15 mouse cellular contexts compared by ENCODE assay signal in the genomic region with DNA sequence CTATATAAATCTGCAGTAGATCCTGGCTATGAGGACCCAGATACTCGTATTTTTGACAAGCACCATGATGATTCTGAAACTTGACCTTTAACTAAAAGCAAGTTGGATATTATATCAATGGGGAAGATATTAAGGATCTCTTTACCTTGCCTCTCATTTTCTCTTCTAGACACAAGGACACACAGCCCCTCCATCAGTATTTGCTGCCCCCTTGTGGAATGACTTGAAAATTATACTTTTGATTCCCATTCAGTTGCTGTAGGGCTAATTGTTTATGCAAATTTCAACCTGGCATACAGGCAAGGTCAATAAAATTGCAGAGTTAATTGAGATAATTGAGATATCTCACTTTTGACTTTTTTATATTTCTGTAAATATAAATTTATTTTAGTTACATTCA.
DNase-seq lines count a peak whose midpoint lies in the region; ATAC-seq and TF ChIP-seq lines count a peak whose summit lies in the region.
"Had no signal": no experiment of that assay in that cellular context is flagged by ENCODE, and none has a peak within 500 bp of the region (broad histone marks: within the 10 kb centered on the region; RNA-seq: fewer than 3 reads in every experiment).

No protein-coding gene starts in this region.

- no peak overlapping the region for H3K9ac ChIP-seq in intestine, postnatal 0 days (ENCODE audit: low read depth, low read length)
- no peak overlapping the region for H3K9ac ChIP-seq in intestine, embryonic 15.5 days
- no peak overlapping the region for H3K9ac ChIP-seq in ES-E14 (ENCODE audit: insufficient read depth, low read depth, low read length, poor library complexity, severe bottlenecking)
- H3K9ac ChIP-seq: limb, embryonic 13.5 days had no signal

- in situ Hi-C loops in ES-E14 (cut with MboI; ENCODE audit: low sequenced_read_pairs in 2 of 2, unreplicated experiment in 2 of 2): no loop called here

- no peaks in the 10 kb centered on the region for H3K4me1 ChIP-seq in intestine, postnatal 0 days (replicated peaks; ENCODE audit: control insufficient read depth, insufficient read depth, low read length)
- H3K4me1 ChIP-seq in intestine, embryonic 15.5 days (replicated peaks): no peaks in the 10 kb centered on the region
- no peaks in the 10 kb centered on the region for H3K4me1 ChIP-seq in ES-E14 (ENCODE audit: control insufficient read depth in 2 of 2, insufficient read depth in 2 of 2, low read length in 2 of 2, poor library complexity in 1 of 2)
- H3K4me1 ChIP-seq: limb, embryonic 13.5 days had no signal

- no peaks in the 10 kb centered on the region for H3K9me3 ChIP-seq in intestine, postnatal 0 days (ENCODE audit: control insufficient read depth)
- no peaks in the 10 kb centered on the region for H3K9me3 ChIP-seq in intestine, embryonic 15.5 days
- no peaks in the 10 kb centered on the region for H3K9me3 ChIP-seq in ES-E14 (ENCODE audit: control insufficient read depth, insufficient read depth, low read depth, low read length)
- H3K9me3 ChIP-seq: limb, embryonic 13.5 days had no signal

- intact Hi-C loops in gastrocnemius, postnatal 36 days (cut with DNase I): no loop called here

- H3K4me3 ChIP-seq in intestine, postnatal 0 days (ENCODE audit: low read depth, low read length): no peak overlapping the region
- H3K4me3 ChIP-seq in intestine, embryonic 15.5 days (replicated peaks): no peak overlapping the region
- no peak overlapping the region for H3K4me3 ChIP-seq in ES-E14 (ENCODE audit: insufficient read depth in 1 of 2, low read depth in 1 of 2, low read length in 2 of 2, poor library complexity in 1 of 2, severe bottlenecking in 1 of 2)
- H3K4me3 ChIP-seq: limb, embryonic 13.5 days had no signal

- no peak overlapping the region for H3K4me2 ChIP-seq in intestine, postnatal 0 days (replicated peaks; ENCODE audit: low read depth)
- H3K4me2 ChIP-seq in intestine, embryonic 15.5 days (replicated peaks): no peak overlapping the region
- H3K4me2 ChIP-seq: limb, embryonic 13.5 days had no signal

- H3K36me3 ChIP-seq in intestine, postnatal 0 days (ENCODE audit: control insufficient read depth, insufficient read depth): no peaks in the 10 kb centered on the region
- H3K36me3 ChIP-seq in intestine, embryonic 15.5 days: no peaks in the 10 kb centered on the region
- no peaks in the 10 kb centered on the region for H3K36me3 ChIP-seq in ES-E14 (ENCODE audit: control insufficient read depth, insufficient read depth, low read length, poor library complexity, severe bottlenecking)
- H3K36me3 ChIP-seq: limb, embryonic 13.5 days had no signal

- ATAC-seq in intestine, postnatal 0 days: no peak
- ATAC-seq in intestine, embryonic 15.5 days: no peak
- no peak for ATAC-seq in megakaryocyte-erythroid progenitor cell, adult 5-6 weeks (replicated peaks; ENCODE audit: low FRiP score, low TSS enrichment, poor library complexity, severe bottlenecking)

- peak; percentile 64 for TF ChIP-seq CTCF in intestine, postnatal 0 days (IDR thresholded peaks at IDR 0.05; ENCODE audit: low read depth)

- 55% methylated on average over 1 of the region's 1 CpGs for WGBS in intestine, postnatal 0 days
- 52% methylated on average over 1 of the region's 1 CpGs for WGBS in intestine, embryonic 15.5 days

- no peaks in the 10 kb centered on the region for H3K27me3 ChIP-seq in intestine, postnatal 0 days (replicated peaks; ENCODE audit: control insufficient read depth, insufficient read depth, low read length)
- H3K27me3 ChIP-seq in intestine, embryonic 15.5 days (replicated peaks): no peaks in the 10 kb centered on the region
- H3K27me3 ChIP-seq: limb, embryonic 13.5 days had no signal

- DNase-seq in 3T3-L1 (ENCODE audit: low read depth, low spot score) (peak; percentile 24), ES-E14 (ENCODE audit: low read depth, low spot score) (peak; percentile 7), adipocyte (ENCODE audit: low spot score) (no peak)
- peak; percentile 40 for DNase-seq in embryo, embryonic 10.5 days (ENCODE audit: low spot score)
- DNase-seq in gastrocnemius, postnatal 36 days: no peak
- DNase-seq: adrenal gland, postnatal 14 days; cerebellum, adult 8-10 months; gastrocnemius, postnatal 14 days; heart, postnatal 14 days; kidney, adult 2 months; thymus, postnatal 4 days had no signal

- no peak overlapping the region for H3K27ac ChIP-seq in intestine, postnatal 0 days (ENCODE audit: low read depth, low read length)
- no peak overlapping the region for H3K27ac ChIP-seq in intestine, embryonic 15.5 days
- H3K27ac ChIP-seq in ES-E14 (ENCODE audit: insufficient read depth, low read depth, low read length, poor library complexity, severe bottlenecking): no peak overlapping the region
- H3K27ac ChIP-seq: limb, embryonic 13.5 days had no signal

TF ChIP-seq in ES-E14, 5 proteins besides CTCF, POLR2A, EP300 and RAD21:
- TF ChIP-seq CHD2 (IDR thresholded peaks at IDR 0.05; ENCODE audit: low read depth, low read length) (no peak), ZC3H11A (IDR thresholded peaks at IDR 0.05; ENCODE audit: borderline replicate concordance, low read depth, low read length) (no peak), MAFK (IDR thresholded peaks at IDR 0.05; ENCODE audit: insufficient read depth, low read depth, low read length) (no peak), ZNF384 (IDR thresholded peaks at IDR 0.05; ENCODE audit: low read depth, low read length) (no peak), HCFC1 (IDR thresholded peaks at IDR 0.05; ENCODE audit: borderline replicate concordance, insufficient read depth, low read length) (no peak)
TF ChIP-seq in ES-E14: peak in this region for 0.

Comparison
In these comparisons a context has a peak if more than half of its experiments do, and no peak if none do; other contexts are left out.
1. DNase-seq: peak in 3T3-L1 (single experiment), ES-E14 (single experiment) and embryo, embryonic 10.5 days (single experiment); none in adipocyte (single experiment) and gastrocnemius, postnatal 36 days (0 of 2).